Mouse (Mus musculus) layer of hippocampus, postnatal 36 days (tissue): ENCODE measurements around the gene Gm49339. TPM values are rescaled to one million over a fixed set of nuclear protein-coding genes. Genes with fewer than 3 reads are reported as not detected.
"Not testable (repeated sequence)": the region's sequence is repeated elsewhere in the genome, so short reads cannot be mapped to it uniquely, and the experiment has no call there.

Experiments used
- DNase-seq, 2 experiments: peaks; one replicate each; pipeline ENCODE4 v3.0.0; 2022
- total RNA-seq, 2 experiments: library from RNA; stranded (reverse); gene quantifications; 2 replicates each; pipeline ENCODE4 v1.2.3; 2021

Gm49339 gene
- not detected for total RNA-seq

DNA sequence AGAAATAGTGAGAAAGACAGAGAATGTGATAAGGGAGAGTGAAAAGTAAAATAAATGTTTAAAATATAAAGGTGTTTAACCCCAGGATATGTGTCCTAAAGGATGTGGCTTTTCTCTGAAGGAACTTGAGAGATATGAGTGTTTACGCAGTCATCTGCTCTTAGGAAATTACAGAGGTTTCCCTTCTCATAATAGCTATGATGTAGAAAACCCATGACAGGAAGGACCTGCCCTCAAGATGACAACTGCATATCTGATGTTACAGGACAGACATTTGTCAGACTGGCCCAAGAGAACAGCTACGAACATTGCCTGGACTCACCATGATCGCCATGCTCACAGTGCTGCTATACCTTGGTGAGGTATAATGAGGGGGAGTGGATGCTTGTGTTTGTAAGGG, at the start of gene Gm49339, which contains the start of gene Lilr4b:
TSS of gene Gm49339 (plus strand) at position 216 of the 400 bp plus-strand sequence.
TSS of gene Lilr4b (plus strand) at position 236 of the 400 bp plus-strand sequence.
- not testable (repeated sequence) for DNase-seq

DNA sequence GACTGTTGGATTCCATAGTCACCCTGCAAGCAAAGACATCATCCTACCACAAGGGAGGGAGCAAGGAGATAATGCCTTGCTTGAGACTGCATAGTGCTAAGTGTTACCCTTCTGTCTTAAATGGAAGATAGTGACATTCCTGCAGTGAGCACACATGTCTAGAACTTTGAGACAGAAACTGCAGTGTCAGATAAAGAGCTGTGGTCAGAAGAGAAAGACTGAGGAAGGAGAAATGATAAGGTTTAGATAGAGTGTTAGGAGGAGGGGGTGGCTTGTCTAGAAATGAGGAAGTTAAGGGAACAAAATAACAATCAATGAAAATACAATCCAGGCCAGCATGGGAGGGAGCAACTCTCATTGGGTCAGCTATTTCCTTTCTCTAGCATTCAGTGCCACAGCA, 47.5 kb upstream of the Gm49339 start:
- no peak for DNase-seq

DNA sequence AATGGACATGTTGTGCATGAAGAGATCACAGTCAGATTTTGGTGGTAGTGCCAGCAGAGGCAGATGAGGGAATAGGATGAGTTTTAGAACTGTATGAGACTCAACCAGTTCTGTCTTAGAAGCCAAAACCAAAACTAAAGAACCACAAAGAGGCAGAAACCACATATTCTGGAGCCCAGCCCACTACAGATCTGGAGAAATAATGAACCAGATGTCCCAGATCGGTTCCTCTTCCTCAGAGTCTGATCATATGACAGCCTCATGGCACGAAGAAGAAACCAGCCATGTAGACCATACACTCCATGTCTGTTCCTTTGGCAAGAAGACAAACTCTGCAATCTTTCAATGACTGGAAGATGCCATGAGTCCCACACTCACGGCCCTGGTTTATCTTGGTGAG, 44.7 kb upstream of the Gm49339 start:
- DNase-seq, result no peak

DNA sequence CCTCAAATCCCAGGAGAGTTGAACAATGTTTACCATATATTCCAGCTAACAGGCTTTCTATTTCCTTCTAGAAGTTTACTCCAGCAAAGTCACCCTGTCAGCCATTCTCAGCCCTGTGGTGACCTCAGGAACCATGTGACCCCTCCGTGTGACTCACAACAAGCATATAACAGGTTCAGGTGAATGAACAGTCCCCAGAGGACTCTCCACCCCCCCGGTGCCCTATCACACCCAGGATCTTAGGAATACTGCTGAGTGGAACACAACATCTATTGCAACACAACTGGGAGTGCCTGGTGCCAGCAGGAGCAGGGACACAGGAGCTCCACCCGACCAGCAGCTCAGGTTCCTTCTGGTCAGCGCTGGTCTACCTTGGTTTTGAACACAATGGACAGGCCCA, 28.8 kb upstream of the Gm49339 start:
- DNase-seq, result no peak

DNA sequence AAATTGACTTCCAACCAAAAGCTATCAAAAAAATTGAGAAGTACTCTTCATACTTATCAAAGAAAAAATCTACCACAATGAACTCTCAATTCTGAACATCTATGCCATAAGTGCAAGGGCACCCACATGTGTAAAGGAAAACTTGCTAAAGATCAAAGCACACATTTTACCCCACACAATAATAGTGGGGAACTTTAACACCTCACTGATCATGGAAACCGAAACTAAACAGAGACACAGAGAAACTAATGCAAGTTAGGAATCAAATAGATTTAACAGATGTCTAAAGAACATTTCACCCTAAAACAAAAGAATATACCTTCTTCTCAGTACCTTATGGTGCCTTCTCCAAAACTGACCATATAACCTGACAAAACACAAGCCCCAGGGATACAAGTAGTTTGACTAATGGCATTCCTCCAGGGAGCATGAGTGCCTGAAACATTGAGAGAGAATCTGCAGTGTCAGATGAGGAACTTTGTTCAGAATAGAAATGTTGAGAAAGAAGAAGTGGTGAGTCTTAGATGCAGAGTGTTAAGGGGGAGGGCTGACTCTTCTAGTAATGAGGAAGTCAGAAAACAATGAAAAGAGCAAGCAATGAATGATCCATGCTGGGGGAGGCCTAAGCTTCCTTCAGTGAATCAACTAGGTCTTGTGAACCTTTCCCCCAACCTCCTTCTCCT, 26.7 kb upstream of the Gm49339 start:
- no peak for DNase-seq

DNA sequence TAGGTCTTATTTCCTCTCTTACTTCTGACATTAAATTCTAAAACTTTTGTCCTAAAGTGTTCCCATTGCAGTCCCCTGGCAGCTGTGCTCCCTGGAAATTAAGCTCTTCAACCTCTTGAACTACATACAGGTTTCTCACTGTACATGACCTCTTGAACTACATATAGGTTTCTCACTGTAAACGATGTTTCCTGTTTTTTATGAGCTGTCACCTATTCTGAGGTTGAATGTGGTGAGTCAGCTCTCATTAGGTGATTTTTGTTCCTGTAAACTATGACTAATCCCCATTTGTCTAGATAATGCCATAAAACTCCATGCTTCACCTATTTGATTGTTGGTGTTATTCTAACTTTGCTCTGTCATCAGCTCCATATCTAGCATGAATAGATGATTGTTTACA, 26.0 kb upstream of the Gm49339 start:
- DNase-seq, result no peak

DNA sequence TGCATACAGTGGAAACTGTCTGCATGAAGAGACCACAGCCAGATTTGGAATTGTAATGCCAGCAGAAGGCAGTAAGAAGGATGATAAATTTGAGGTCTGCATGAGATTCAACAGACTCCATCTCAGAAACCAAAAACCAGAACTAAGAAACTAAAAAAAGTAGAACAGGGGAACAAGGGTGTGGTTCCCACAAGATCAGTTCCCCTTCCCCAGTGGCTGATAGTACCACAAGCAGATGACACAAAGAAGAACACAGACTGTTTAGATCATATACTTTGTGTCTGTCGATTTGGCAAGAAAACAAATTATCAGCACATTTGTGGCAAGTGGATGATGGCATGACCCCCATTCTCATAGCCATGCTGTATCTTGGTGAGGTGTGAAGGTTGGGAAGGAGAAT, 24.6 kb upstream of the Gm49339 start:
- DNase-seq, result no peak

DNA sequence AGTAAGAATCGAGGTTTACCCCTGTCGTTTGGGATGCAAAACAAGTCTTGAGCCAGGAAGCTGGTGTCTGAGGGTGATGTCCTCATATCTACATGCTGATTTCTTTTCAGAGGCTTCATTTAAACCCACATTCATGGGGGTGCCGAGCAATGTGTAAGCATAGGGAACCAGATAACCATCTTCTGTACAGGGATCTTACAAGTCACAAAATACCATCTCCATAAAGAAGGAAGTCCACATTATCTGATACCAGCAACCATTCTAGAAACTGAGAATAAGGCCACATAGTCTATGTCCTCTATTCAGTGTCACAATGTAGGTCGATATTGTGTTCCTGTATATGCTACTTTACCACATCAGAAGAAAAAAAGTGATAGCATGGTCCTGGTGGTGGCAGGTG, 24.0 kb upstream of the Gm49339 start:
- DNase-seq, result no peak

DNA sequence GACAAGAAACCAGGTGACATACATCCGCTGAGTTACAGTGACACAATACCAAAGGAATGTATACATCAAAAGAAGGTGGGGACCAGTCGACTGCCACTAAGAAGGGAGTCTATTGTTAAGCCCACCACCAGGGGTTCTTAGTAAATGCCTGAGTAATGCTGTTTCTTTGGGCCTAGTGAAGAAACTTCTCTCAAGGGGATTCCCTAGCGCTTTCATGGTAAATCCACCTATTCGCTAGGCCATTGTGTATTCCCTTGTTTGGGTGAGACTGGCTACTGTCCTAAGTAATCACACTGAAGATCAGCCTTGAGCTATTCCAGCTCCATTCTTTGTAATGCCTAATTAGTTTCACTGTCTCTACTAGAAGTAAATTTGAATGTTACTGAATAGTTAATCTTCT, 16.6 kb upstream of the Gm49339 start:
- not testable (repeated sequence) for DNase-seq

DNA sequence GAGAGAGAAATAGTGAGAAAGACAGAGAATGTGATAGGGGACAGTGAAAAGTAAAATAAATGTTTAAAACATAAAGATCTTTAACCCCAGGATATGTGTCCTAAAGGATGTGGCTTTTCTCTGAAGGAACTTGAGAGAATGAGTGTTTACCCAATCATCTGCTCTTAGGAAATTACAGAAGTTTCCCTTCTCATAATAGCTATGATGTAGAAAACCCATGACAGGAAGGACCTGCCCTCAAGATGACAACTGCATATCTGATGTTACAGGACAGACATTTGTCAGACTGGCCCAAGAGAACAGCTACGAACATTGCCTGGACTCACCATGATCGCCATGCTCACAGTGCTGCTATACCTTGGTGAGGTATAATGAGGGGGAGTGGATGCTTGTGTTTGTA, 10.3 kb downstream of the Gm49339 start, which contains the start of gene Lilrb4a:
TSS of gene Lilrb4a (plus strand) at position 266 of the 400 bp plus-strand sequence.
- DNase-seq, result not testable (repeated sequence)

DNA sequence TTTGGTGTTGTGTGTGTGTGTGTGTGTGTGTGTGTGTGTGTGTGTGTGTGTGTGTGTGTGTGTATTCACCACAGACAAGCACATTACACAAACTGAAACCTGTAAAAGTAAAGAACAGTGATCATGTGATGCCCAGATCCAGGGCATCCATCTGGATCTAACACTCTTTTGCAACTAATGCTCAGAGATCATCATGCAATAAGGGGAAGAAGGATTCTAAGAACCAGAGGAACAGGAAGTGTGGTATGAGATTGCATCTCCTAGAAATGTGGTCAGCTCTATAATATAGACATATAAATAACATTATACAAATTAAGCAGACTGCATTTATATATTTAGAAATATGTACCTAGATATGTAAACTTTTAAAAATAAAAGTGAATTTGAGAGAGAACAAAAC, 39.6 kb downstream of the Gm49339 start:
- DNase-seq, result no peak

DNA sequence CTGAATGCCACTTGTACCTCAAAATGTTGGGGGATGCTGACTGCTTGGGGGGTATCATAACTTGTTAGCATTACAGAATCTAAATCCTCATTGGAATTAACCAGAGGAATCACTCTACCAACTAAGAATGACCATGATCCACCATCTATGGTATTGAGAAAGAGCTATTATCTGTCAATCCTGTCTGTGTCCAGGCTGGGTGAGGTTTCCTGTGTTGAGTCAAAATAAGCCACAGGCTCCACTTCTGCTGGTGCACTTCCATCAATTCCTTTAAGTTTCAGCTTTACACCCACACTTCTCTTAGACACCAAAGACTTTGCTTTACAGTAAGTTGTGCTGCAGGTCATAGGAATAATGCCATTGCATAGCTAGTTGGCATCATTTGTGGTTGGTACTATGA, 41.0 kb downstream of the Gm49339 start:
- DNase-seq, result no peak

DNA sequence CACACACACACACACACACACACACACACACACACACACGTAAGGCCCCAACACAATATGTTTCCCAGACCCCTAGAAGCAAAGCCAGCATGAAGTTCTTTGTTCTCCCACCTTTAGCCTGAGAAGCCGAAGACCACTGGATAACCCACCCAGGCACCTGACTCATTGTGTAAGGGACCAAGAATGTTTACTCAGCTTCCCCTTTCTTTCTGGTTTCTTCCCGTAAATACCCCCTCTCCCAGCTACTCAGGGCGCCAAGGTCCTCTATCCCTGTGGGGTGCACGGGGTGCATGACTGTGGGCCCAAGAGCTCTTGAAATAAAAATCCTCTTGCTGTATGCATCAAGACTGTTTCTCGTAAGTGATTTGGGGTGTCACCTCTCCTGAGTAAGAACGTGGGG, 45.7 kb downstream of the Gm49339 start:
- no peak for DNase-seq

DNA sequence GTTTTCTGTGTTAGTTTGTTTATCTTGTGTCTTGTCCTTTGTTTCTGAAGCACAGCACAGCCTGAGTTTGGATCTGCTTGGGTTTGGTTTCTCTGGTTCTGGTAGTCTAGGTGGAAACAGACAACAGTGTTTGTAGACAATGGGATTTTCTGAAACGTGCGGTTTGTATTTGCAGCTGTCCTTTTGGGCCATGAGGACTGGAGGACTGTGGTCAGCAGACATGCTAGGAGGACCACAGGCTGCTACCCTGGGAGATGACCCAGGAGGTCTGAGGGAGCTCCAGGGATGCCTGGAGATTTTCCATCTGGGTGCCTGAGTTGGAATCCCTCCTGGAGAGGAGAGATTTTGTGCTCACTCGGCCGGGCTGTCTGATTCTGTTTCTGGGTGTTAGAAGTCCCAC, 46.2 kb downstream of the Gm49339 start:
- DNase-seq, result no peak

DNA sequence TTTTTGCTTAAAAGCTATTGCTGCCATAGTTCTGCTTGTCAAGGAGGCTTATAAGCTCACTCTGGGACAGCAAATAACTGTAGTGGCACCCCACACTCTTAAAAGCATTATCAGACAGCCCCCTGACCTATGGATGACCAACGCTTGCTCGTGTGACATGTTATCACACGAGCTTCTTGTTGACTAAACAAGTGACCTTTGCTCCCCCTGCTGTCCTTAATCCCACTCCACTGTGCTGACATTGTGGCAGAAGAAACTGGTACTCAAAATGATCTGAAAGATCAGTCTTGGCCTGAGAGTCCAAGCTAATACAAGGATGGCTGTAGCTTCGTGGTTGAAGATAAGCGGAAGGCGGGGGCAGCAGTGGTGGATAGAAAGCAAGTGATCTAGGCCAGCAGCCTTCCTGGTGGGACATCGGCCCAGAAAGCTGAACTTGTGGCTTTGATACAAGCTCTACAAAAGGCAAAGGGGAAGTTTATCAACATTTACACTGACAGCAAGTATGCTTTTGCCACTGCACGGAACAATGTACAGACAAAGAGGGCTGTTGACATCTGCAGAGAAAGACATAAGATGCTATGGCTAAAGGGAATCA, 48.5 kb downstream of the Gm49339 start:
- no peak for DNase-seq

DNA sequence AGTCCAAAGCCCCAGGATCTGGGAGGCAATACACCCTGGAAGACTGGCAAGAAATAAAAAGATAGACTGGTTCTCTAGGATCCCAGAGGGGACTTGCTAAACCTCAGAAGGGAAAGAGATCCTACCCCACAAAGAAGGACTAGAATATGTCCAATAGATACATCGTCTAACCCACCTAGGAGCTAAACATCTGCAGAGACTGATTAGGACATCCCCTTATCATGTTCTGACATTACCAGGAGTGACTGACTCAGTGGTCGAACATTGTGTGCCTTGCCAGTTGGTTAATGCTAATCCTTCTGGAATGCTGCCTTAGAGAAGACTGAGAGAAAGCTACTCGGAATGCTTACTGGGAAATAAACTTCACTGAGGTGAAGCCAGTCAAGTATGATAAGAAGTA, 49.1 kb downstream of the Gm49339 start:
- DNase-seq, result no peak

DNA sequence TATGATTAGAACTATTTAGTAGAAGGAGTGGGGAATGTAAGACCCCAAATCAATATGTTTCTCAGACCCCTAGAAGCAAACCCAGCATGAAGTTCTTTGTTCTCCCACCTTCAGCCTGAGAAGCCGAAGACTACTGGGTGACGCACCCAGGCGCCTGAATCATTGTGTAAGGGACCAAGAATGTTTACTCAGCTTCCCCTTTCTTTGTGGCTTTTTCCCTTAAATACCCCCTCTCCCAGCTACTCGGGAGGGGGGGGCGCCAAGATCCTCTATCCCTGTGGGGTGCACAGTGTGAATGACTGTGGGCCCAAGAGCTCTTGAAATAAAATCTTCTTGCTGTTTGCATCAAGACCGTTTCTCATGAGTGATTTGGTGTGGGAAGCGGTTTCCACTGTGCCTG, 50.4 kb downstream of the Gm49339 start:
- no peak for DNase-seq

Other genes with a start within 250 kb of the Gm49339 start
- gene Lilr4b, start within 50 bp of the Gm49339 start, total RNA-seq, result under 1 TPM in 1 of 2 experiments, not detected in 1; 0.25 TPM
- under 1 TPM in 1 of 2 experiments, not detected in 1; 0.46 TPM for gene Lilrb4a, start 10.3 kb downstream of the Gm49339 start, total RNA-seq
- not detected for gene Fam162b, start 109.9 kb downstream of the Gm49339 start, total RNA-seq
- gene Gprc6a, start 150.8 kb downstream of the Gm49339 start, total RNA-seq, result not detected
- gene Rfx6, start 197.1 kb downstream of the Gm49339 start, total RNA-seq, result not detected